Comparison of ENCODE assay signal across 14 mouse cellular contexts in genomic region chr1:88539823-88540222, GRCm38 (mm10). TPM values are rescaled to one million over a fixed set of nuclear protein-coding genes. Genes with fewer than 3 reads are reported as not detected.
DNase-seq lines count a peak whose midpoint lies in the region; ATAC-seq and TF ChIP-seq lines count a peak whose summit lies in the region.
"Had no signal": no experiment of that assay in that cellular context is flagged by ENCODE, and none has a peak within 500 bp of the region (broad histone marks: within the 10 kb centered on the region; RNA-seq: fewer than 3 reads in every experiment).

No protein-coding gene starts in this region.

- H3K9me3 ChIP-seq in hindbrain, embryonic 14.5 days (ENCODE audit: control insufficient read depth, low read length), result no peaks in the 10 kb centered on the region
- H3K9me3 ChIP-seq in hindbrain, embryonic 11.5 days (ENCODE audit: control insufficient read depth, low read length), result no peaks in the 10 kb centered on the region
- H3K9me3 ChIP-seq in midbrain, postnatal 0 days (ENCODE audit: low read length), result no peaks in the 10 kb centered on the region
- H3K9me3 ChIP-seq in midbrain, embryonic 16.5 days (replicated peaks; ENCODE audit: control insufficient read depth, low read length, poor library complexity, severe bottlenecking), result no peaks in the 10 kb centered on the region
- H3K9me3 ChIP-seq in heart, postnatal 0 days (replicated peaks; ENCODE audit: control insufficient read depth, low read length), result no peaks in the 10 kb centered on the region
- H3K9me3 ChIP-seq: embryonic facial prominence, embryonic 13.5 days; liver, embryonic 13.5 days; midbrain, embryonic 12.5 days had no signal

- no peak for TF ChIP-seq EP300 in heart, postnatal 0 days (IDR thresholded peaks at IDR 0.05; ENCODE audit: low read depth)

- no peaks in the 10 kb centered on the region for H3K27me3 ChIP-seq in hindbrain, embryonic 14.5 days (ENCODE audit: control insufficient read depth, insufficient read depth, low read length)
- no peaks in the 10 kb centered on the region for H3K27me3 ChIP-seq in hindbrain, embryonic 11.5 days (ENCODE audit: control insufficient read depth, insufficient read depth, low read length)
- H3K27me3 ChIP-seq in midbrain, postnatal 0 days (ENCODE audit: insufficient read depth, low read length), result no peaks in the 10 kb centered on the region
- H3K27me3 ChIP-seq in midbrain, embryonic 16.5 days (ENCODE audit: control insufficient read depth, insufficient read depth, low read depth, low read length), result no peaks in the 10 kb centered on the region
- H3K27me3 ChIP-seq in heart, postnatal 0 days (ENCODE audit: control insufficient read depth, insufficient read depth, low read length), result no peaks in the 10 kb centered on the region
- H3K27me3 ChIP-seq: embryonic facial prominence, embryonic 13.5 days; liver, embryonic 13.5 days; midbrain, embryonic 12.5 days had no signal

- H3K4me1 ChIP-seq in hindbrain, embryonic 14.5 days (replicated peaks; ENCODE audit: control insufficient read depth, insufficient read depth, low read length), result no peaks in the 10 kb centered on the region; the same call in 1 of the 2 replicates
- H3K4me1 ChIP-seq in hindbrain, embryonic 11.5 days (replicated peaks; ENCODE audit: control insufficient read depth, insufficient read depth, low read length), result no peaks in the 10 kb centered on the region
- no peaks in the 10 kb centered on the region for H3K4me1 ChIP-seq in midbrain, postnatal 0 days (ENCODE audit: insufficient read depth, low read length)
- H3K4me1 ChIP-seq in midbrain, embryonic 16.5 days (ENCODE audit: control insufficient read depth, insufficient read depth, low read length), result peaks cover 2% of the 10 kb centered on the region; the same call in 1 of the 2 replicates
- H3K4me1 ChIP-seq in heart, postnatal 0 days (ENCODE audit: control insufficient read depth, insufficient read depth), result 0 out of 2 replicates have a peak, but pooled peaks cover 9% of the 10 kb centered on the region
- H3K4me1 ChIP-seq: embryonic facial prominence, embryonic 13.5 days; midbrain, embryonic 12.5 days had no signal

- peak; percentile 68 for DNase-seq in hindbrain, embryonic 14.5 days (ENCODE audit: low spot score)
- no peak for DNase-seq in hindbrain, embryonic 11.5 days (ENCODE audit: low spot score)
- peak; percentile 83 for DNase-seq in midbrain, postnatal 0 days (ENCODE audit: low spot score)
- DNase-seq in heart, postnatal 0 days (ENCODE audit: low spot score), result peak; percentile 62
- peak; percentile 33 for DNase-seq in telencephalon, adult 2 months (ENCODE audit: low read depth, low spot score)
- DNase-seq in thymus, postnatal 25 days, result no peak
- DNase-seq: cerebellum, adult 11-12 months; liver, embryonic 13.5 days; thymus, postnatal 4 days had no signal

- TF ChIP-seq CTCF in midbrain, postnatal 0 days (IDR thresholded peaks at IDR 0.05), result no peak
- no peak for TF ChIP-seq CTCF in heart, postnatal 0 days (IDR thresholded peaks at IDR 0.05; ENCODE audit: low read depth)

- no peak overlapping the region for H3K4me3 ChIP-seq in hindbrain, embryonic 14.5 days (replicated peaks; ENCODE audit: low read length)
- no peak overlapping the region for H3K4me3 ChIP-seq in hindbrain, embryonic 11.5 days (ENCODE audit: low read depth, low read length)
- no peak overlapping the region for H3K4me3 ChIP-seq in midbrain, postnatal 0 days (ENCODE audit: low read depth, low read length)
- H3K4me3 ChIP-seq in midbrain, embryonic 16.5 days (ENCODE audit: low read depth, low read length), result no peak overlapping the region
- no peak overlapping the region for H3K4me3 ChIP-seq in heart, postnatal 0 days (ENCODE audit: low read depth, low read length)
- H3K4me3 ChIP-seq: embryonic facial prominence, embryonic 13.5 days; liver, embryonic 13.5 days; midbrain, embryonic 12.5 days had no signal

- no peaks in the 10 kb centered on the region for H3K36me3 ChIP-seq in hindbrain, embryonic 14.5 days (replicated peaks; ENCODE audit: control insufficient read depth, insufficient read depth)
- no peaks in the 10 kb centered on the region for H3K36me3 ChIP-seq in hindbrain, embryonic 11.5 days (ENCODE audit: control insufficient read depth, insufficient read depth, low read length)
- no peaks in the 10 kb centered on the region for H3K36me3 ChIP-seq in midbrain, postnatal 0 days (ENCODE audit: insufficient read depth, low read length)
- H3K36me3 ChIP-seq in midbrain, embryonic 16.5 days (ENCODE audit: control insufficient read depth, insufficient read depth, low read length), result no peaks in the 10 kb centered on the region
- no peaks in the 10 kb centered on the region for H3K36me3 ChIP-seq in heart, postnatal 0 days (replicated peaks; ENCODE audit: control insufficient read depth, insufficient read depth, low read length)
- H3K36me3 ChIP-seq: embryonic facial prominence, embryonic 13.5 days; liver, embryonic 13.5 days; midbrain, embryonic 12.5 days had no signal

- 43% methylated on average over 3 of the region's 3 CpGs for WGBS in hindbrain, embryonic 14.5 days
- 72% methylated on average over 3 of the region's 3 CpGs for WGBS in hindbrain, embryonic 11.5 days
- 33% methylated on average over 3 of the region's 3 CpGs for WGBS in midbrain, postnatal 0 days
- WGBS in midbrain, embryonic 16.5 days, result 40% methylated on average over 3 of the region's 3 CpGs
- 40% methylated on average over 3 of the region's 3 CpGs for WGBS in heart, postnatal 0 days

- ATAC-seq in hindbrain, embryonic 14.5 days (ENCODE audit: low FRiP score), result no peak
- ATAC-seq in hindbrain, embryonic 11.5 days (ENCODE audit: low FRiP score), result no peak
- no peak for ATAC-seq in midbrain, postnatal 0 days (ENCODE audit: low FRiP score)
- ATAC-seq in midbrain, embryonic 16.5 days, result no peak
- no peak; the same call in 1 of the 2 replicates for ATAC-seq in heart, postnatal 0 days (ENCODE audit: insufficient read depth, low read depth)

- no peak overlapping the region for H3K9ac ChIP-seq in hindbrain, embryonic 14.5 days
- H3K9ac ChIP-seq in hindbrain, embryonic 11.5 days (ENCODE audit: low read depth, low read length), result no peak overlapping the region
- no peak overlapping the region for H3K9ac ChIP-seq in midbrain, postnatal 0 days (replicated peaks; ENCODE audit: low read length, poor library complexity, severe bottlenecking)
- H3K9ac ChIP-seq in midbrain, embryonic 16.5 days (ENCODE audit: low read depth, low read length), result no peak overlapping the region
- H3K9ac ChIP-seq in heart, postnatal 0 days (replicated peaks; ENCODE audit: low read depth, low read length), result no peak overlapping the region
- H3K9ac ChIP-seq: embryonic facial prominence, embryonic 13.5 days; liver, embryonic 13.5 days; midbrain, embryonic 12.5 days had no signal

- H3K27ac ChIP-seq in hindbrain, embryonic 14.5 days, result 0 out of 2 replicates have a peak overlapping the region, but pooled peaks have one; percentile 32
- no peak overlapping the region for H3K27ac ChIP-seq in hindbrain, embryonic 11.5 days (ENCODE audit: low read depth, low read length)
- H3K27ac ChIP-seq in midbrain, postnatal 0 days (ENCODE audit: low read depth, low read length), result no peak overlapping the region
- H3K27ac ChIP-seq in midbrain, embryonic 16.5 days (ENCODE audit: low read length), result no peak overlapping the region; the same call in 1 of the 2 replicates
- no peak overlapping the region for H3K27ac ChIP-seq in heart, postnatal 0 days (ENCODE audit: low read depth)
- H3K27ac ChIP-seq: embryonic facial prominence, embryonic 13.5 days; liver, embryonic 13.5 days; midbrain, embryonic 12.5 days had no signal

- no peak overlapping the region for H3K4me2 ChIP-seq in hindbrain, embryonic 14.5 days (replicated peaks)
- H3K4me2 ChIP-seq in hindbrain, embryonic 11.5 days (replicated peaks; ENCODE audit: low read depth, low read length), result no peak overlapping the region
- no peak overlapping the region for H3K4me2 ChIP-seq in midbrain, postnatal 0 days (ENCODE audit: low read depth, low read length, poor library complexity, severe bottlenecking)
- no peak overlapping the region for H3K4me2 ChIP-seq in midbrain, embryonic 16.5 days (ENCODE audit: low read length)
- H3K4me2 ChIP-seq in heart, postnatal 0 days (ENCODE audit: low read depth, low read length), result no peak overlapping the region
- H3K4me2 ChIP-seq: embryonic facial prominence, embryonic 13.5 days; liver, embryonic 13.5 days; midbrain, embryonic 12.5 days had no signal

RNA-seq across cellular contexts. Expression of gene Glrp1, which starts 30.0 kb away (rescaled TPM):
- not detected in 2 replicates for polyA plus RNA-seq in hindbrain, embryonic 14.5 days (2014; fragmentation: Nextera tagmentation; extraction: Ambion mirVana)
- not detected in 2 replicates for polyA plus RNA-seq in hindbrain, embryonic 11.5 days (2014; fragmentation: Nextera tagmentation; extraction: Ambion mirVana)
- total RNA-seq in midbrain, postnatal 0 days (2014; rRNA removed), result not detected in 2 replicates
- polyA plus RNA-seq in midbrain, postnatal 0 days (2015; fragmentation: Nextera tagmentation; extraction: Ambion mirVana), result 0.07 TPM in 1 of 2 replicates, not detected in the other
- polyA plus RNA-seq in midbrain, embryonic 16.5 days (2015; fragmentation: Nextera tagmentation; extraction: Ambion mirVana), result not detected in 2 replicates
- total RNA-seq in heart, postnatal 0 days (2014; rRNA removed; ENCODE audit: low replicate concordance), result 2.2 TPM in 1 of 2 replicates, not detected in the other
- 0.26 and 0.41 TPM in 2 replicates for polyA plus RNA-seq in heart, postnatal 0 days (2015; fragmentation: Nextera tagmentation; extraction: Ambion mirVana)
- total RNA-seq: adrenal gland, adult 18-20 months had no signal
- polyA plus RNA-seq: embryonic facial prominence, embryonic 13.5 days; kidney, embryonic 16.5 days; midbrain, embryonic 12.5 days had no signal

Comparison
In these comparisons a context has a peak if more than half of its experiments do, and no peak if none do; other contexts are left out.
1. DNase-seq: peak in hindbrain, embryonic 14.5 days (single experiment), midbrain, postnatal 0 days (single experiment), heart, postnatal 0 days (single experiment) and telencephalon, adult 2 months (single experiment); none in hindbrain, embryonic 11.5 days (single experiment) and thymus, postnatal 25 days (single experiment).